Mouse (Mus musculus) heart, embryonic 15.5 days (tissue): Measurements from ENCODE around the gene Wasl. TPM values are rescaled to one million over a fixed set of nuclear protein-coding genes. Genes with fewer than 3 reads are reported as not detected.

ENCODE experiments used
- ATAC-seq: fragments of 200-750 bp; cut with Nextera tagmentation; replicated peaks from 2 replicates; pipeline ENCODE4 v1.8.0; 2017; ENCODE audit warnings: low read depth, moderate TSS enrichment; ENCODE audit not compliant: insufficient number of reproducible peaks, insufficient read depth, low FRiP score
- H3K27ac ChIP-seq: fragments of 300-500 bp; sonication (generic); 2 replicates; pipeline ENCODE4 v1.5.1; 2015; ENCODE audit warnings: mild to moderate bottlenecking, inconsistent platforms
- H3K27me3 ChIP-seq: fragments of 300-500 bp; sonication (generic); 2 replicates; pipeline ENCODE4 v1.6.1; 2015; ENCODE audit warnings: inconsistent platforms
- H3K36me3 ChIP-seq: fragments of 300-500 bp; sonication (generic); 2 replicates; pipeline ENCODE4 v1.6.1; 2015; ENCODE audit warnings: mild to moderate bottlenecking, inconsistent platforms
- H3K4me1 ChIP-seq: fragments of 300-500 bp; sonication (generic); replicated peaks from 2 replicates; pipeline ENCODE4 v1.6.1; 2015; ENCODE audit warnings: inconsistent platforms
- H3K4me2 ChIP-seq: fragments of 300-500 bp; sonication (generic); 2 replicates; pipeline ENCODE4 v1.6.1; 2015; ENCODE audit warnings: inconsistent platforms, mild to moderate bottlenecking, moderate library complexity
- H3K4me3 ChIP-seq: fragments of 300-500 bp; sonication (generic); 2 replicates; pipeline ENCODE4 v1.5.1; 2015; ENCODE audit warnings: mild to moderate bottlenecking, inconsistent platforms
- H3K9ac ChIP-seq: fragments of 300-500 bp; sonication (generic); 2 replicates; pipeline ENCODE4 v1.6.1; 2015; ENCODE audit warnings: mild to moderate bottlenecking, inconsistent platforms
- H3K9me3 ChIP-seq: fragments of 300-500 bp; sonication (generic); replicated peaks from 2 replicates; pipeline ENCODE4 v1.6.1; 2016; ENCODE audit warnings: inconsistent platforms
- WGBS: fragments of 180-500 bp; shearing (Covaris S2); methylation state at CpG from one replicate; pipeline ENCODE4 v1.1.7; 2015; ENCODE audit warnings: mixed read lengths; 5-methylcytosine and 5-hydroxymethylcytosine counted together
- polyA plus RNA-seq: library from polyadenylated mRNA; unstranded; fragments of >200 nt; fragmentation: Nextera tagmentation; extraction: Ambion mirVana; gene quantifications from 2 replicates; pipeline ENCODE4 v1.2.1, GENCODE M21; 2015

Gene Wasl
- polyA plus RNA-seq, 1 experiment from 2014 or later, result 53.3 TPM

DNA sequence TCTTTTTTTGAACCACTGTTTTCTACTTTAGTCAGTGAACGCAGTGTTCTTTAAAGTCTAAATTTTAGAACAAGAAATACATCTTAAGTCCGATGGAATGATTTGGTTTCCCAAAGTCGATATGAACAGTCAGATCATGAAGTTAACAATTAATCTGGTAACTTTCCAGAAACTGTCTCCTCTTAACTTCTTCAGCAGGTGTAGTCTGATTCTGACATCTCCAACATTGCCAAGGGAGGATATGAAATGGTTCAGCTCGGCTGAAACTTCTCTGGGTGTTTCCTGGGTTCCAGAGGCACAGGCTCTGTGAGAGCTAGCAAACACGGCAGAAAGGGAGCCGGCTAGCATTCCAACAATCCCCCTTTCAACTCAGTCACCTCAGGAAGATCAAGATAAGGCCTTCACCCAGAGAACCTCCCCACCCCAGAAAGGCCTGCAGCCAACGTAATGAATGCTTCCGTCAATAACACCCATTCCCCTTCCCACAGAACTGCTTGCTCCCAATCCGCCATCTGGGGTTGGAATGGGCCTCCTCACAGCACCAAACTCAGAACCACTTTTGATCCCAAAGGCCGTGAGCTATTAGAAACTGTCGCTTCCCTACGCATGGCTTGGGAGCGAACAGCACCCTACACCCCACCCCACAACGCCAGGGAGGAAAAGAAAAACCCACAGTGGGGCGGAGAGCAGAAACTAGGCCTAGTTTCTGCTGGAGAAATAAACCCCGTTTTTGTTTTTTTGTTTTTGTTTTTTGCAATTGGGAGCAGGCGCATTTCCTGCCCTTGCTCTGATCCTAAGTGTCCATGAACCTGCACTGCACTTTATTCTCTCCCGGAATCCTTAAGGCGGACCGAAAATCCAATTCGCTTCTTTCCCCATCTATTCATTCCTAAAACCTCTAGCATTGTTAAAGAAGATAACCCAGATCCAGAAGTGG, 1.3 kb downstream of the Wasl start:
- Histone ChIP-seq H3K4me1 (peaks cover 22% of the 10 kb centered on the region), H3K36me3 (no peaks in the 10 kb centered on the region), H3K9me3 (no peaks in the 10 kb centered on the region), H3K27me3 (no peaks in the 10 kb centered on the region), H3K9ac (peak overlapping the region; percentile 97), H3K27ac (peak overlapping the region; percentile 98), H3K4me2 (peak overlapping the region; percentile 88), H3K4me3 (peak overlapping the region; percentile 99)
- no peak for ATAC-seq
- 8% methylated on average over 21 of the region's 21 CpGs for WGBS

DNA sequence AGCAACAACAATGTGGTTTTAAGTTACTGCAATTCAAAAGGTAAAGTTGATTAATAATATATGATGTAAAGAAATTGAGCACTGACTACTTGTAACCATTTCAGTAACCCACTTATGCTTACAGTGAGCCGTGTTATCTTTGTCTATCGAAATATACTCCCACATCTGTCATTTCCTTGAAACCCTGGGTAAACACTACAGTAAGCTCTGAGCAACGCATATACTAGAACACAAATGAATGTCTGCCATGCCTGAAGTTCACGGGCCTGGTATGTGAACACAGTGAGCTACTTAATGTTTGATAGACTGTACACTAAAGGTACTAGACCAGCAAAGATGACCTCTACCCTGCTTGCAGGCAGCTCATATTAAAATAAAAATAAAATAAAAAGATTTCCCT, 2.3 kb downstream of the Wasl start:
- Histone ChIP-seq H3K9me3 (no peaks in the 10 kb centered on the region), H3K4me1 (peaks cover 23% of the 10 kb centered on the region), H3K9ac (no peak overlapping the region), H3K27ac (no peak overlapping the region), H3K4me3 (peak overlapping the region; percentile 23), H3K4me2 (peak overlapping the region; percentile 88), H3K36me3 (no peaks in the 10 kb centered on the region), H3K27me3 (no peaks in the 10 kb centered on the region)
- no peak for ATAC-seq
- WGBS, result 26% methylated on average over 4 of the region's 4 CpGs

- 65% methylated on average over 4 of the region's 4 CpGs for WGBS
- H3K9ac ChIP-seq, result no peak overlapping the region
- no peak overlapping the region for H3K4me3 ChIP-seq
- H3K27me3 ChIP-seq, result no peaks in the 10 kb centered on the region
- H3K4me2 ChIP-seq, result 0 out of 2 replicates have a peak overlapping the region, but pooled peaks have one; percentile 18
- no peak overlapping the region for H3K27ac ChIP-seq
- no peaks in the 10 kb centered on the region for H3K9me3 ChIP-seq
- H3K4me1 ChIP-seq, result peaks cover 22% of the 10 kb centered on the region
- no peak for ATAC-seq
- no peaks in the 10 kb centered on the region for H3K36me3 ChIP-seq
Observed at GRCm38 (mm10) chr6:24661879-24662278, 2.9 kb downstream of the Wasl start.

DNA sequence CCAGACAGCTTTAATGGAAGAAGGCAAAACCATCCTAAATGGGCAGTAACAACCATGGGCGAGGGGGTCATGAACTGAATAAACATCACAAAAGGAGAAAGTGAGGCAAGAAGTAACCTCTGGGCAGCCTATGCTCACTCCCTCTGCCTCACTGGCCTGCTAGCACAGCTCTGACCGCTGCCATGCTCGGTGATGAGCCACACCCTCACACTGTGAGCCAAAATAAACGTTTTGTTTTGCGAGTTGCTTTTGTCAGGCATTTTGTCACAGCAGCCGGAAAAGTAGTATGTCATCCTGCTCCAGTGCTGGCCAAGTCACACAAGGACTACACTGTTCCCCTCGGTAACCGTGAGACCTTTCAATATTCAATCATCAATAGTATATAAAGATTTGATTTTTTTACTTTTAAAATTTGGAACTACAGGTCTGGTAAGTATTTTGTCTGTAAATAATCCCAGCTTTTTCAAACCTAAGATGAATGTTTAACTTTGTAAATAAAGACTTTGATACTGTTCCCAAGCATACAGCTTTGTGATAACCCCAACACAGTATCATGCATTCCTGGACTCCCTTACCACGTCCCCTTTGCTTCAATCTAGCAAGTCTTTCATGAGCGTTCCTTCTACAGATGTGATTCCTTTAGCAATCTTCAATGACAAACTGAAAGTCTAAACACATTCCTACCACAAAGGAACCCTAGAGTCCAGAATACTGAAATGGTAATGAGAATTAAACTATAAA, 7.0 kb downstream of the Wasl start:
- 49% methylated on average over 10 of the region's 10 CpGs for WGBS
- no peak for ATAC-seq
- no peaks in the 10 kb centered on the region for H3K27me3 ChIP-seq

DNA sequence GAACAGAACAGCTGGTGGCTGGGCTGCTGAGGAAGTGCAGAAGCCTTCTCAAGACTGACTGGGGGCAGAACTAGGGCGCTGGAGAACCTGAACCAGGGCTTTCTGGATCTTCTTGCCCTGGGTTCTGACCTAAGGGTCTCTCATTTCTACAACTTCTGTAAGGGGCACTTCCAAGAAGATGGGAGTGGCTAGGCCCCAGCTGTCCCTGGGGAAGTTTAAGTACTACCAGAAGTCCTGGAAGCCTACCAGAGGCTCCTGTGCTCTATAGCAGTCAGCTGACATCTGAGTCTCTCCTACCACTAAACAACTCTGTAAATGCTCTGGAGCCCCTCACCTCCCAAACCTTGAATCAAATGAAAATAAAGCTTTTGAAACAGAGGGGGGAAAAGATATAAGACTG, 8.7 kb downstream of the Wasl start:
- H3K9me3 ChIP-seq, result no peaks in the 10 kb centered on the region
- no peaks in the 10 kb centered on the region for H3K36me3 ChIP-seq
- 86% methylated on average over 1 of the region's 1 CpGs for WGBS
- no peak overlapping the region for H3K4me3 ChIP-seq
- no peak overlapping the region for H3K9ac ChIP-seq
- H3K4me2 ChIP-seq, result no peak overlapping the region
- peak overlapping the region; percentile 5; the same call in 1 of the 2 replicates for H3K27ac ChIP-seq
- no peaks in the 10 kb centered on the region for H3K27me3 ChIP-seq
- ATAC-seq, result no peak
- H3K4me1 ChIP-seq, result peaks cover 15% of the 10 kb centered on the region

More for the DNA sequence above, 7.0 kb downstream of the Wasl start:
- Histone ChIP-seq H3K9me3 (no peaks in the 10 kb centered on the region), H3K27ac (no peak overlapping the region), H3K4me3 (no peak overlapping the region), H3K4me1 (peaks cover 19% of the 10 kb centered on the region), H3K9ac (no peak overlapping the region), H3K36me3 (no peaks in the 10 kb centered on the region), H3K4me2 (no peak overlapping the region)

DNA sequence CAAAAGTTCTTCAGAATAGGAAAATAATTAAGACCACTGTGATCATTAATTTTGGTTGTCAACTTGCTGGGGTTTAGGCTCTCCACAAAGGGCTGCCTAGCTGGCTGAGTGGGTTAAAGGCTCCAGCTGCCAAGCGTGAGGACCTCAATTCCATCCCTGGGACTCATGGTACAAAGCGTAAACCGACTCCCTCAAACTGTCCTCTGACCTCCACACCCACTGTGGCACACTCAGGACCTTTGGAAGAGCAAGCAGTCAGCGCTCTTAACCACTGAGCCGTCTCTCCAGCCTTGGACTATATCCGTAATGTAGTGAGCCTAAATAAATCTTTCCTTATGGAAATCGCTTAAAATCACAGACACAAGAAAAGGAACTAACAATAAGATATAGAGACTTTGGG, 13.3 kb downstream of the Wasl start:
- H3K4me3 ChIP-seq, result no peak overlapping the region
- H3K9me3 ChIP-seq, result no peaks in the 10 kb centered on the region
- H3K36me3 ChIP-seq, result no peaks in the 10 kb centered on the region
- H3K27me3 ChIP-seq, result no peaks in the 10 kb centered on the region
- peaks cover 15% of the 10 kb centered on the region for H3K4me1 ChIP-seq
- no peak overlapping the region for H3K4me2 ChIP-seq
- H3K9ac ChIP-seq, result no peak overlapping the region
- WGBS, result 82% methylated on average over 7 of the region's 7 CpGs
- H3K27ac ChIP-seq, result no peak overlapping the region
- ATAC-seq, result no peak

- Histone ChIP-seq H3K4me2 (no peak overlapping the region), H3K36me3 (no peaks in the 10 kb centered on the region), H3K9ac (no peak overlapping the region), H3K4me1 (peaks cover 10% of the 10 kb centered on the region), H3K9me3 (no peaks in the 10 kb centered on the region), H3K4me3 (no peak overlapping the region), H3K27me3 (no peaks in the 10 kb centered on the region), H3K27ac (no peak overlapping the region)
- 65% methylated on average over 3 of the region's 3 CpGs for WGBS
- no peak for ATAC-seq
Observed at GRCm38 (mm10) chr6:24650719-24651118, 14.1 kb downstream of the Wasl start.

GRCm38 (mm10) chr6:24648403-24648802, 16.4 kb downstream of the Wasl start:
- no peak overlapping the region for H3K4me3 ChIP-seq
- H3K9ac ChIP-seq, result no peak overlapping the region
- no peaks in the 10 kb centered on the region for H3K27me3 ChIP-seq
- no peaks in the 10 kb centered on the region for H3K36me3 ChIP-seq
- no peak for ATAC-seq
- H3K4me1 ChIP-seq, result peaks cover 10% of the 10 kb centered on the region
- WGBS, result 82% methylated on average over 4 of the region's 4 CpGs
- no peaks in the 10 kb centered on the region for H3K9me3 ChIP-seq
- H3K27ac ChIP-seq, result no peak overlapping the region
- no peak overlapping the region for H3K4me2 ChIP-seq

DNA sequence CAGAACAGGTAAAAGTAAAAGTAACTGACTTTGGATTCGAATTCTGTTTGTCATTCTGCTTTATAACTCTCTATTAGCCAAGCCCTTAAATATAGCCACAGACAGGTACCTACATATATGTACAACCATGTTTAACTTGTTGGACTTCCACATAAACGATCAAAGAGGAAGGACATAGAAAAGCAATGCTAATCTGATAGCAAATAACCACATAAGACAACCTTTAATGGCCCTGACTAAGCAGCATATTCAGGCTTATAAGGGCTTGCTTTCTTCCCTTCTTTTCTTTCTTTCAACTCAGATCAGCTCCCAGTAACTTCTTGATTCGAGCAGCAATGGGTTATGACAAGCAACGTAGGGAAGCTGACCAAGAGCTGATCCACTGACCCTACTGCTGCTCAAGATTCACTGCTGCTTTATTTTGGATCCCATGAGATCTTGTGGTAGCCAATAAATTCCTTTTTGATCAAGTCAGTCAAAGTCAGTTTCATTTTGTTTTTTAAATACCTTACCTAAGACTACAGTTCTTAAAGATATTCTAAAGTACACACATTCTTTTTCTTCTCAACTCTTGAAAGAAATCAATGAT, 17.6 kb downstream of the Wasl start:
- WGBS, result 72% methylated on average over 4 of the region's 4 CpGs
- Histone ChIP-seq H3K4me1 (peaks cover 10% of the 10 kb centered on the region), H3K27ac (no peak overlapping the region), H3K4me2 (no peak overlapping the region), H3K9me3 (no peaks in the 10 kb centered on the region), H3K9ac (no peak overlapping the region), H3K36me3 (no peaks in the 10 kb centered on the region), H3K27me3 (no peaks in the 10 kb centered on the region), H3K4me3 (no peak overlapping the region)
- ATAC-seq, result no peak

DNA sequence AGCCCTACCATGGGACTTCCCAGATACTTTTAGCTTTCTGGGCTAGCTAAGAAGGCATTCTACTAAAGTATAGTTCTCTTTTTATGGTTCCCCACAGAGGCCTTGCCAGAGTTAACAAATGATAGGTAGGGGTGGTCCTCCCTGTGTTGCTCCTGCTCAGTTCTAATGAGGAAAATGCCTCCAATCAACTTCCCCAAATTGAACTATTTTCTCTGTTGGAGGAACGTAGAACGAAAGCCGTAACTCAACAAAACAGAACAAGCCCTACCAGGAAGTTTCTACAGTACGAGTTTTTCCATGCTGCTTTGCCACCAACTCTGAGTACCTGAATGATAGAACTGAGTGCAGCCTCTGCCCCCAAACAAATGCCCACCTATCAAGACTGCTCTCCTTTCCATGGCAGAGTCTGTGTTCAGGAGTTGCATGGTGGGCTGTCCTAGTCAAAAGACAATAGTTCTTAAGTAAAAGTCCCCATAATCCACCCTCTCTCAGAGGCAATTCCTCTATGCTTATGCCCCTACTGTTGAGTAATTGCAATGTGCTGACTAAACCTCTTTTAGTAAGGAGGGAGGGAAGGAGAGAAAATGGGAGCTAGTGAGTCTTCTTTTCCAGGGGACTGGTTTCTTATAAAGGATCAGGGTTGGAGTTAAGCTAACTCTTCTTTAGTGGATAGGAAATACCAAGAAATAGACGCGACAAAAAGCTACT, 19.3 kb downstream of the Wasl start:
- Histone ChIP-seq H3K27ac (no peak overlapping the region), H3K9me3 (no peaks in the 10 kb centered on the region), H3K9ac (no peak overlapping the region), H3K27me3 (no peaks in the 10 kb centered on the region), H3K36me3 (no peaks in the 10 kb centered on the region), H3K4me2 (no peak overlapping the region), H3K4me3 (no peak overlapping the region), H3K4me1 (peaks cover 2% of the 10 kb centered on the region; the same call in 1 of the 2 replicates)
- WGBS, result 89% methylated on average over 6 of the region's 6 CpGs
- no peak for ATAC-seq

GRCm38 (mm10) chr6:24642960-24643359, 21.8 kb downstream of the Wasl start:
- Histone ChIP-seq H3K36me3 (no peaks in the 10 kb centered on the region), H3K27ac (no peak overlapping the region), H3K9me3 (no peaks in the 10 kb centered on the region), H3K4me3 (no peak overlapping the region), H3K9ac (no peak overlapping the region), H3K4me2 (no peak overlapping the region), H3K4me1 (peaks cover 2% of the 10 kb centered on the region; the same call in 1 of the 2 replicates), H3K27me3 (no peaks in the 10 kb centered on the region)
- 94% methylated on average over 3 of the region's 3 CpGs for WGBS
- no peak for ATAC-seq
